Mouse (Mus musculus): Measurements from ENCODE around the gene Zfp592.

GRCm38 (mm10) chr7:81075299-81075698 lies 81.8 kb downstream of the Zfp592 start:
- TF ChIP-seq ZNF384 (IDR thresholded peaks at IDR 0.05; ENCODE audit: low read depth, low read length): no peak
- TF ChIP-seq CHD2 (IDR thresholded peaks at IDR 0.05; ENCODE audit: low read depth, low read length): no peak
- no peak for TF ChIP-seq ZC3H11A (IDR thresholded peaks at IDR 0.05; ENCODE audit: borderline replicate concordance, low read depth, low read length)
- TF ChIP-seq MAFK (IDR thresholded peaks at IDR 0.05; ENCODE audit: insufficient read depth, low read depth, low read length): no peak
- TF ChIP-seq HCFC1 (IDR thresholded peaks at IDR 0.05; ENCODE audit: borderline replicate concordance, insufficient read depth, low read length): no peak

Measured in ES-E14 (cell line).